Comparison of ENCODE assay signal across 13 mouse cellular contexts in genomic region chr9:52188106-52188505, GRCm38 (mm10). TPM values are rescaled to one million over a fixed set of nuclear protein-coding genes. Genes with fewer than 3 reads are reported as not detected.
DNase-seq lines count a peak whose midpoint lies in the region; ATAC-seq and TF ChIP-seq lines count a peak whose summit lies in the region.
"Had no signal": no experiment of that assay in that cellular context is flagged by ENCODE, and none has a peak within 500 bp of the region (broad histone marks: within the 10 kb centered on the region; RNA-seq: fewer than 3 reads in every experiment).

No protein-coding gene starts in this region.

- intact Hi-C loops in heart, postnatal 14 days (cut with DNase I), result no loop called here
- intact Hi-C loops in heart, adult 2 months (cut with DNase I), result no loop called here

- H3K4me3 ChIP-seq in midbrain, embryonic 11.5 days (ENCODE audit: low read depth, low read length), result no peak overlapping the region
- H3K4me3 ChIP-seq in liver, postnatal 0 days (ENCODE audit: low read depth, low read length), result no peak overlapping the region
- H3K4me3 ChIP-seq in heart, adult 2 months, result no peak overlapping the region
- H3K4me3 ChIP-seq: lung, embryonic 15.5 days; stomach, embryonic 15.5 days had no signal

- H3K4me2 ChIP-seq in midbrain, embryonic 11.5 days, result peak overlapping the region; percentile 29; the same call in 1 of the 2 replicates
- H3K4me2 ChIP-seq in liver, postnatal 0 days (ENCODE audit: low read depth, low read length), result no peak overlapping the region
- H3K4me2 ChIP-seq: lung, embryonic 15.5 days; stomach, embryonic 15.5 days had no signal

- TF ChIP-seq CTCF in liver, postnatal 0 days (IDR thresholded peaks at IDR 0.05; ENCODE audit: low read depth), result no peak
- TF ChIP-seq CTCF in heart, adult 2 months (IDR thresholded peaks at IDR 0.05), result no peak

- H3K79me2 ChIP-seq in heart, adult 2 months (replicated peaks; ENCODE audit: control insufficient read depth, insufficient read depth, low read length), result no peaks in the 10 kb centered on the region

- no peak for TF ChIP-seq EP300 in liver, postnatal 0 days (IDR thresholded peaks at IDR 0.05; ENCODE audit: low read depth)
- TF ChIP-seq EP300 in heart, adult 2 months (IDR thresholded peaks at IDR 0.05; ENCODE audit: insufficient read depth, low read depth, low read length), result no peak

- H3K27ac ChIP-seq in midbrain, embryonic 11.5 days (ENCODE audit: low read depth, low read length), result peak overlapping the region; percentile 46; the same call in 1 of the 2 replicates
- no peak overlapping the region for H3K27ac ChIP-seq in liver, postnatal 0 days (ENCODE audit: low read depth)
- no peak overlapping the region for H3K27ac ChIP-seq in heart, adult 2 months
- H3K27ac ChIP-seq: lung, embryonic 15.5 days; stomach, embryonic 15.5 days had no signal

- DNase-seq in 3T3-L1 (ENCODE audit: low read depth, low spot score), result peak; percentile 34
- peak; percentile 73 for DNase-seq in embryo, embryonic 10.5 days (ENCODE audit: low spot score)
- peak; percentile 74 for DNase-seq in forelimb bud, embryonic 11.5 days (ENCODE audit: low read depth, low spot score)
- peak; percentile 92 for DNase-seq in midbrain, embryonic 11.5 days (ENCODE audit: low spot score, missing footprints)
- no peak for DNase-seq in liver, postnatal 0 days
- no peak for DNase-seq in heart, postnatal 14 days
- no peak for DNase-seq in heart, adult 2 months
- DNase-seq: cerebellum, adult 11-12 months; heart, postnatal 4 days; layer of hippocampus, adult 9-11 months had no signal

- WGBS in midbrain, embryonic 11.5 days, result 20% methylated on average over 8 of the region's 8 CpGs
- WGBS in liver, postnatal 0 days (ENCODE audit: insufficient replicate concordance), result 68% methylated on average over 8 of the region's 8 CpGs
- whole genome bisulfite sequencing in heart, adult 2 months, result 46% methylated on average over 8 of the region's 8 CpGs

- no peak for TF ChIP-seq POLR2A in heart, adult 2 months (IDR thresholded peaks at IDR 0.05; ENCODE audit: insufficient read depth, low read depth, low read length)

- H3K4me1 ChIP-seq in midbrain, embryonic 11.5 days (ENCODE audit: control insufficient read depth, insufficient read depth, low read length), result peaks cover 3% of the 10 kb centered on the region; the same call in 1 of the 2 replicates
- no peaks in the 10 kb centered on the region for H3K4me1 ChIP-seq in liver, postnatal 0 days (ENCODE audit: insufficient read depth)
- no peaks in the 10 kb centered on the region for H3K4me1 ChIP-seq in heart, adult 2 months (ENCODE audit: control insufficient read depth, insufficient read depth, low read length)
- H3K4me1 ChIP-seq: lung, embryonic 15.5 days; stomach, embryonic 15.5 days had no signal

- peak overlapping the region; percentile 33; the same call in 1 of the 2 replicates for H3K9ac ChIP-seq in midbrain, embryonic 11.5 days (ENCODE audit: low read length)
- no peak overlapping the region for H3K9ac ChIP-seq in liver, postnatal 0 days (replicated peaks)
- no peak overlapping the region for H3K9ac ChIP-seq in heart, adult 2 months (ENCODE audit: low read depth, low read length)
- H3K9ac ChIP-seq: lung, embryonic 15.5 days; stomach, embryonic 15.5 days had no signal

- no peaks in the 10 kb centered on the region for H3K27me3 ChIP-seq in midbrain, embryonic 11.5 days (ENCODE audit: control insufficient read depth, insufficient read depth, low read length)
- H3K27me3 ChIP-seq in liver, postnatal 0 days (ENCODE audit: insufficient read depth, low read length), result no peaks in the 10 kb centered on the region
- no peaks in the 10 kb centered on the region for H3K27me3 ChIP-seq in heart, adult 2 months (ENCODE audit: control insufficient read depth, insufficient read depth, low read length)
- H3K27me3 ChIP-seq: lung, embryonic 15.5 days; stomach, embryonic 15.5 days had no signal

- H3K36me3 ChIP-seq in midbrain, embryonic 11.5 days (ENCODE audit: control insufficient read depth, insufficient read depth, low read length), result no peaks in the 10 kb centered on the region
- no peaks in the 10 kb centered on the region for H3K36me3 ChIP-seq in liver, postnatal 0 days (replicated peaks; ENCODE audit: insufficient read depth, low read length)
- no peaks in the 10 kb centered on the region for H3K36me3 ChIP-seq in heart, adult 2 months (ENCODE audit: control insufficient read depth, insufficient read depth, low read length)
- H3K36me3 ChIP-seq: lung, embryonic 15.5 days; stomach, embryonic 15.5 days had no signal

- peak; percentile 93 for ATAC-seq in midbrain, embryonic 11.5 days (ENCODE audit: low FRiP score)
- no peak for ATAC-seq in liver, postnatal 0 days
- no peak for ATAC-seq in megakaryocyte progenitor cell, adult 5-6 weeks (replicated peaks; ENCODE audit: poor library complexity)

- no peaks in the 10 kb centered on the region for H3K9me3 ChIP-seq in midbrain, embryonic 11.5 days (ENCODE audit: control insufficient read depth, low read length)
- H3K9me3 ChIP-seq in liver, postnatal 0 days (ENCODE audit: low read length), result no peaks in the 10 kb centered on the region
- H3K9me3 ChIP-seq: lung, embryonic 15.5 days; stomach, embryonic 15.5 days had no signal

RNA-seq across cellular contexts. Expression of gene Zc3h12c, which starts 19.7 kb away (rescaled TPM):
- 17.2 and 17.8 TPM in 2 replicates for polyA plus RNA-seq in midbrain, embryonic 11.5 days (2014; fragmentation: Nextera tagmentation; extraction: Ambion mirVana)
- 0.72 and 0.75 TPM in 2 replicates for polyA plus RNA-seq in liver, postnatal 0 days (2015; fragmentation: Nextera tagmentation; extraction: Ambion mirVana)
- total RNA-seq in heart, postnatal 14 days (2021), result 1 to 10 TPM; 9.5 to 9.8 TPM
- 10 to 100 TPM in 1 of 2 experiments, 1 to 10 TPM in 1; 8.2 to 10.1 TPM for total RNA-seq in heart, adult 2 months (2021)
- 2.0 and 3.2 TPM in 2 replicates for polyA plus RNA-seq in heart, adult 2 months (2012; rRNA removed)
- 4.3 and 4.8 TPM in 2 replicates for total RNA-seq in megakaryocyte progenitor cell, adult 5-6 weeks (2015)
- total RNA-seq in megakaryocyte progenitor cell, adult 5-6 weeks (2017), result 4.3 and 4.6 TPM in 2 replicates

Comparison
In these comparisons a context has a peak if more than half of its experiments do, and no peak if none do; other contexts are left out.
1. DNase-seq: peak in 3T3-L1 (single experiment), embryo, embryonic 10.5 days (single experiment), forelimb bud, embryonic 11.5 days (single experiment) and midbrain, embryonic 11.5 days (single experiment); none in liver, postnatal 0 days (single experiment), heart, postnatal 14 days (0 of 2) and heart, adult 2 months (0 of 2).